Mouse (Mus musculus) c-Kit-positive CD71-positive TER-119-positive erythroid progenitor cells, embryonic 14.5 days (primary cell): ENCODE results near the gene 9430097D07Rik.

Source experiments
- DNase-seq: peaks from one replicate; pipeline ENCODE4 v3.0.0-alpha.2; 2013; ENCODE audit warnings: low spot score

9430097D07Rik gene

DNA sequence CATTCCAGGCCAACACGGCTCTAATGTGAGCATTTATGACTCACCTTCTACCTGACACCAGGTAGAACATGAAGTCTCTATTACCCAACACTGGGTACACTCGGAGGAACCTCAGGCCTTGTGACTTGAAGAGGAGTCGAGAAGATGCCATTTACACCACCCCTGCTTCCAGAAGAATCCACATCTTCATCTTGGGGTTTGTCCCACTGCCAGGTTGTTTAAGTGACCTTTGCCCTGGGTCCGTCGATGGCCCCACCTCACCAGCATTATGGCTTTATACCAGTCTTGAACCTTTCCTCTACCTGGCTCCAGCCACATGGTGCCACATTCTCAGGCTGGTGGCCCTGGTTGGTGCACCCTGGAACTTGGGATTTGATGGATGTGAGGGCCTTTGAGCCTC, 21.8 kb upstream of the 9430097D07Rik start:
- no peak for DNase-seq

DNA sequence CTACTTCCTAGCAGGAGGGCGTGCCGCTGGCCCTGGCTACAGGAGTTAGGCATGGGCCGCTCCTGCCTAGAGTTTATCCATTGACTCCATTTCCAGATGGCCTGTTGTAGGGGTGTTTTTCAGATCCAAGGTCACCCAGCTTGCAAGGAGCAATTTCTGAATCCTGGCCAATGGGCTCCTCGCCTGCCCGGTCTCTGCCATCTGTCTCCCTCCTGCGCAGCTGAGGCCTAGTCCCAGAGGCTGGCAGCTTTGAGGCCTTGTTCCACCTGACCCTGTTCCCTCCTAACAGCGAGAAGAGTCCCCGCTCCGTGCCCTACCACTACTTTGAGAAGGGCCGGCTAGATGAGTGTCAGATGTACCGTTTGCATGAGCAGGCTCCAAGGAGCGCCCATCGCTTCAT, 21.2 kb upstream of the 9430097D07Rik start:
- DNase-seq, result no peak

DNA sequence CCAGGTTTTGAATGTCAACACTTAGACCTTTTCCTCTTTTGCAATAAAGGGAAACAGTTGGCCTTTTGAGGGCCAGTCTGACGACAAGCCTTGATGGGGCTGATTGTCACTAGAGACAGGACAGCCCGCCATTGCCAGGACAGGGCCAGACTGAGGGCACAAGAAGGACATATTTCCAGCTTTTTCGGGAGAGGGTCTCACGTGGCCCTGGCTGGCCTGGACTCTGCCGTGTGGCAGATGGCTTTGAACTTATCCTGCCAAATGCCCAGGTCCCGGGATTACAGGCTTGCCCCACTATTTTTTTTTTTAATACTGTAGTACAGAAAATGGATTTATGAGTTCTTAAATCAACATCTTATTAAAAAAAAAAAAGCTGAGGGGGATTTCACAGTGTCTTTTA, 15.8 kb upstream of the 9430097D07Rik start:
- no peak for DNase-seq

DNA sequence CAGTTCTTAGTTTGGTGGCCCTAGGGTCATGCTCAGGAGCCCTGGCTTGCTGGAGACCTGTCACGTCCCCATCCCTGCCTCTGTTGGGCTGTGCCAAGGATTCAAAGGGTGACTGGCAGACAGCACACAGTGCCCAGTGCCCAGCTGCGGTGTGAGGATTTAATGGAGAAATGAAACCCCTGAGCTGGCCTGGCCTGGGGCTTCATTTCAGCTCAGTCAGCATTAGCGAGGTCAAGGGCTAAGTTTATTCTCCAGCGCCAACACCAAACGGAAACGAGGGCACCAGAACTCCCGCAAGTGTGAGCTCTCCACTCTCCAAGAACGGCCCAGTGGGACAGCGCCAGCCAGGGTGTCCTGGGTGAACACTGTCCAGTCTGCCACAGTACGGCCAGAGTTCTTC, 14.7 kb upstream of the 9430097D07Rik start:
- DNase-seq, result no peak

DNA sequence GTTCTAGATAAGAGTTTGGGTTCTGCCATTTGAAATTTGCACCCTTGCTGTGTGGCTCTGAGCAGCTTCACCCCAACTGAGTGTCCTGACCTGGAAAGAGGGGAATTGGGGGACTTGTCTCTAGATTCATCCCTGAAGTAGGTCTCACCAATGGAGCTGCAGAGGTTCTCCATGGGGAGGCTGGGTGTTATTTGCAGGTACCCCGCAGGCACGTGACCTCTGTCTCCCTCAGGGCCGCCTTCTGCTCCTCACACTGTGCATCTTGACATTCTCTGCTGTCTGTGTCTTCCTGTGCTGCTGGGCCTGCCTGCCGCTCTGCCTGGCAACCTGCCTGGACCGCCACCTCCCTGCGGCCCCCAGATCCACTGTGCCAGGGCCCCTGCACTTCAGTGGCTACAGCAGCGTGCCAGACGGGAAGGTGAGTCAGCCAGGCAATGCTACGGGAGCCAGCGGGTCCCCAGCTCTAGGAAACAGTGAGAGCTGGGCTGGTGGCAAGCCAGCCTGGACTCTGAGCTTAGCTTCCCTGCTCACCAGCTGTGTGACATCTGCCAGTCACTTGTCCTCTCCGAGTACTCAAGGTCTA, 13.8 kb upstream of the 9430097D07Rik start:
- no peak for DNase-seq

DNA sequence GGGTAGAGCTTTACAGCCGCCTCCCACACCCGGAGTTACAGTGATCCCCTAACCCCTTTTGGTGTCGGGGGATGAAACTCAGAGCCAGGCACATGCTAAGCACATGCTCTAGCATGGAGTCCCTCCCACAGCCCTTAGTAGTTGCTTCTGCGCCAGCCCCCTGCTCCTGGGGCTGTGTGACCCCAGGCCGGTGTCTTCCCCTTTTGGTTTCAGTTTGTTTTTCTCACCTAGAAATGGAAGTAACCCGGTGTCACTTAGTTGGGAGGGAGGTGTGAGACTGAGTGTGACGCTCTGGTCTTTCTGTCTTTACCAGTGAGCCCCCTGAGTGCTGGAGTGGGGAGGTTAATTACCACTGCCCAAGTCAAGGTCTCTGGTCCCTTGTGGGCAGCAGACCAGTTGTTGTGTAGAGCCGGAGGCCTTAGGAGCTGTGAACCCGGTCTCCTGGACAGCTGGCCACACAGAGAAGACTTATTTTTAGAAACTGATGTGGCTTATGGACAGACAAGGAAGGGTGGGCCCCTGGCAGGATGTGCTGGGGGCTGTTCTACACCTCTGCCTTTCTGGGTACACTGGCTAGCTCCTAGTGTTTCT, 12.3 kb upstream of the 9430097D07Rik start:
- no peak for DNase-seq

DNA sequence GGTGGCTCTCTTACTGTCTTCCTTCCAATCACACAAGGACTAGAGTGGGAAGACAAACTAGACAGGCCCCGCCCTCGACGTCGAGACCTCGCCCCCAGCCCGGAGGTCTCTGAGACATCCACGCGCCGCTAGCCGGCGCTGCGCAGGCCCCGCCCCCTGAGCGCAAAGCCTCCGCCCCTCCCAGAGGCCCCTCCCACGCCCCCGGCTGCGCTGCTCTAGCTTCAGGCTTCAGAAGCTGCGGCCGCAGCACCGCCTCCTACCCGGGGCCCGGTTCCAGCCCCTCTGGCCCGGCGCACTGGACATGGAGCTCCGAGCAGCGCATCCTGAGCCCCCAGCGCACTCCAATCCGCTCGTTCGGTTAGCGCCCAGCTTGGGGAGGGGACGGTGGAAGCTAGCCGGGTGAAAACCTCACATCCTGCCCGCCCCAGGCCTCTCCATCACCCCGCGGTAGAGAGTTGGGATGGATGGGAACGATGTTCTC, 11.4 kb upstream of the 9430097D07Rik start, which contains the start of gene St6galnac4:
Gene St6galnac4, plus strand, starts transcription at position 225 of the 481 bp plus-strand sequence.
- peak; percentile 86 for DNase-seq

DNA sequence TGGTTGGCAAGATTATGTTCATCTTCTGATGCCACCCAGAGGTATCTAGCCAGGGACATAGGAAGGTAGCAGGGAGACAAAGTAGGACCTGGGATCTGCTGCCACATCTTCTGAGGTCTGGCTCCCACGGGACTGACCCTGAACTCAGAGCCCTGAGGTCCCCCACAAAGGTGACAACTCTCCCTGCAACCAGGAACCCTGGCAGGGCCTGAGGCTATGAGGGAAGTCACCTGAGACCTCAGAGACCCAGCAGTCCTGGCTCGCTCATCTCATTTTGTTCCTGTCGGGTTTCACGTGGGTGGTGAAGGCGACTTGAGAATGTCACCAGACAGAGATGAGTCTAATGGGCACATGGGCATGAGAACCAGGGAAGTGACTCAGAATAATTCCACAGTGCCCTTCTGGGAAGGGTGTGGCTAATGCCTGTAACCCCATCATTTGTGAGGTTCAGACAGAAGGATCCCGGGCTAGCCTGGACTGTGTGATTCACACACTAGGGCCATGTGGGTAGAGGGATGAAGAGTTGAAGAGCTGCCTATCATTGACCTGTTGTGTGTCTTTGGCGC, 9.7 kb upstream of the 9430097D07Rik start:
- DNase-seq, result no peak

DNA sequence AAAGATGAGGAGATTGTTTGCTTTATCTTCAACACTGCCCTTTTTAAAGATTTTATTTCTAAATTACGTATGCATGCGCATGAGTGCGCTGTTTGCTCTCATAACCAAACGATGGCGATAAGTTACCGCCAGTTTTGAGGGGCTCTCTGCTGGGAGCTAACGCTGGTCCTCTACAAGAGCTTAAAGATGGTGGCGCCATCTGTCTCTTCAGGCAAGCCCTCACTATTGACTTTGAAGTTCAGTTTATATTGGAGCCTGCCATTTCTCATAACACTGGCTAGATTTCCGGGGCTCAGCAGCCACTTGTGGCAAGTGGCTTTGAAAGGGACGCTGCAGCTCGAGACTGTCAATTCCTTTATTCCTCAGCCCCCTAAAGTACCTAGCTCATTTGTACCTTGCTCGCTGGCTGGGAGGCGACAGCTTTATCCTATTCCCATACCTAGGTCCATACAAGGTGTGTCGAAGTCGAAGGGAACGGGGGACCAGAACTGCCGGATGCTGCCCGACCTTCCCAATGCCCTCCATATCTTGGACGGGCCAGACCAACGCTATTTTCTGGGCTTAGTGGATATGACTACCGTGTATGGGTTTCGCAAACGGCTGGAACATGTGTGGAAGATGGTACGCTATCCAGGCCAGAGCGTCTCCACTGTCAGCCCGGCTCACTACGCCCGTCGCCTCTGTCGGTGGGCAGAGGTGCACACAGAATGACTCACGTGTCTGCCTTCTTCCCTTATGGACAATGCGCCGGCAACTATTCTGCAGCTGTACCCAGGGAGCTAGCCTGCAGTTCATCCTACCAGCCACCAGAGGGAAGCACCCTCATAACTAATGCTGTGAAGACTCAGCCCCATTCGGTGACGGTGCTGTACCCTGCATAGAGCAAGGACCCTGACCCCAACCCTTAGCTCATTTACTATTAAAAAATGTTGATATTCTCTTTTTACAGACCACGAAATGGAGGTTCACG, 7.6 kb upstream of the 9430097D07Rik start:
- peak; percentile 79 for DNase-seq

DNA sequence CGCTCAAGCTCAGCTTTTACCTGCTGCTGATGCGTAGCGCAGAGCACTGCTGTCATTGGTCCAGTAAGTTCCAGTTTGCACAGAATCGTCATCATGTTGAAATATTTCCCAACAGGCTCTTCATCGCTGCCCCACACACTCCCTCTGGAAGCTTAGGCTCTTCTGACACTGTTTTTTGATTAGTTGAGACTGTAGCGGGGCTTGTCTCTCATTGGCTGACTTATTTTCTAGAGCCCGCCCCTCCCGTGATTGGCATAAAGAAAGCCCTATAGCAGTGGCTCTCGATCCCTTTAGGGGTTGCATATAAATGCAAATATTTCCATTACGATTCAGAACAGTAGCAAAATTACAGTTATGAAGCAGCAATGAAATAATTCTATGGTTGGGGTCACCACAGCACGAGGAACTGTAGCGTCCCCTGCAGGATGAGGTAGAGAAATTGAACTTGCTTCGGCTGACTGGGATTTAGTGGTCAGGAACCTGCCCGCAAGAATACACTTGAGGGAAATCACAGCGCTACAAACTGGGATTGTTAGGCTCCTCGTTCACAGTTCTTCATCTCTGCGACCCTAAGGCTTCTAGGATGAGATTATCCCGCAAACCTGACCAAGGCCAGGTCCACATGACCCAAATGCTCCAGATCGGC, 6.1 kb upstream of the 9430097D07Rik start:
- no peak for DNase-seq

DNA sequence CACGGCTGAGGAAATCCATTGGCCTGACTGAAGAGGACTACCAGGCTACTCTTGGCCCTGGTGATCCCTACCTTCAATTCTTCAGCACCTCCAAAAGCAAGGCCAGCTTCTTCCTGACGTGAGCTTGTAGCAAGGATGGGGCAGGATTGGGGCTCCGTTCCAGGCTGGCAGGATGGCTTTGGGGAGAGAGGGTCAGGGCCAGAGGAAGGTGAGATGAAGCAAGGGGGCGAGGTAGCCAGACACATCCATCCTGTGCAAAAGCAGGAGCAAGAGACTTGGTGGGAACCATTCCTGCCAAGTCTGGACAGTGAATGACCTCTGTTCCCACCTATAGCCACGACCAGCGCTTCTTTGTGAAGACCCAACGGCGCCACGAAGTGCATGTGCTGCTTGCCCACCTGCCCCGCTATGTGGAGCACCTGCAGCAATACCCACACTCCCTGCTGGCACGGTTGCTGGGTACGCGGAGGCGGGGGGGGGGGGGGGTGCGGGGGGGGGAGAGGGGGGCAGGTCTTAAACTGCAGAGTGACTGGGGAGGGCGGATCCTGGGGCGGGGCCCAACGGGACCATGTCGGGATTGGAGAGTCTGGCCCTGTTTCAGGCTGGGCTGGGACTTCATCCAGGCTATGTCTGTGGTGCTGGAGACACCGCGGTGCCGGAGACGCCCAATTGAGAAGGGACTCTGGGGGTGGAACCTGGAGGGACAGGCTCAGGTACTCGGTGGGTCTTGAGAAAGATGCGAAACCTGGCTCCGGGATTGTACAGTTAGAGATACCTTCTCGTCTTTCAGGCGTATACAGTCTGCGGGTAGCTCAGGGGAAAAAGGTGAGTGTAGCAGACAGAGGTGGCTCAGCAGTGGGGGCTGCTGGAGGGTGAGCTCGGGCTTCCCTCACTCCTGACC, 2.9 kb upstream of the 9430097D07Rik start:
- no peak for DNase-seq

DNA sequence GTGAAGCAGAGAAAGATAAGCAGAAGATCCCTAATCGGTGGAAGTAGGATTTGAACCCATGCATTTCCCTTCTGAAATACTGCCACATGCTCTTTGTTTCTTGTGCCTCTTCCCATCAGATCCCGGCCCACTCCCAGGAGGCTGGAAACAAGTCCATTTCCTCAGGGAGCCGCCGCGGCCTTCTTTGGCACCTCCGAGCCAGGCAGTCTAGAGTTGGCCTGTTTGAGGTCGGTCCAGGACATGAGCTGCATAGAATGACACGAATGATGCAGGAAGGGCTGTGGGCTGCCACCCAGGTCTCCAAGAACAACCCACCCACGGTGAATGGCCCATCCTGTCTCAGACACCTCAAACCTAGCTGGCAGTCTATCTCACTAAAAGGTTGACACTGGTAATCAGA, 1.0 kb upstream of the 9430097D07Rik start:
- no peak for DNase-seq

DNA sequence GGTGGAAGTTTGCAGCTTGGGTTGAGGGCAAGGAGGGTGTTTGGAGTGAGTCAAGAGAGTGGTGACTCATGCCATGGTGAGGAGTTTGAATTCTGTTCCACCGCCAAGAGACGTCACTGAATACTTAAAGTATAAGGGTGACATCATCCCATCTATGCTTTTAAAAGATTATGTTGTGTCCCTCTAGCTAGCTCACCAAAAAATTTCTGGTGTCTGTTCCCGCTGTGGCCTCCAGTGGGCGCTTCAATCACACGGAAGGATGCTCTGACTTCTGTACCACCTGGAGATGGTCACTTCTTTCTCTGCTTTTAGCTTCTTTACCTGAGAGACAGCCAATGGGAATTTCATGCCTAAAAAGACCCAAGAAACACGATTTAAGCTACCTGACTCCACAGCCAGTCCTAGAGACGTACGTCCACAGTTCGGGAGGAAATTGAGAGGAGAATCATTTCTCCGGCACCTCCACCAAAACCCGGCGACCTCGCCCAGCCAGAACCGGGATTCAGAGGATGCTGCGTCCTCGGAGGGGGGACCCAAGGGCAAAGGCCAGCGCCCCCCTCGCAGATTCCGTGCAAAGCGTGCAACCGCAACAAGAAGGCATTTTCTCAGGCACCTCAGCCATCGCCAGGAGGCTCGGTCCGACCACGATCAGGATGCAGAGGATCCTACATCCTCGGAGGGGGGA, 441 bp downstream of the 9430097D07Rik start:
- peak; percentile 59 for DNase-seq

DNA sequence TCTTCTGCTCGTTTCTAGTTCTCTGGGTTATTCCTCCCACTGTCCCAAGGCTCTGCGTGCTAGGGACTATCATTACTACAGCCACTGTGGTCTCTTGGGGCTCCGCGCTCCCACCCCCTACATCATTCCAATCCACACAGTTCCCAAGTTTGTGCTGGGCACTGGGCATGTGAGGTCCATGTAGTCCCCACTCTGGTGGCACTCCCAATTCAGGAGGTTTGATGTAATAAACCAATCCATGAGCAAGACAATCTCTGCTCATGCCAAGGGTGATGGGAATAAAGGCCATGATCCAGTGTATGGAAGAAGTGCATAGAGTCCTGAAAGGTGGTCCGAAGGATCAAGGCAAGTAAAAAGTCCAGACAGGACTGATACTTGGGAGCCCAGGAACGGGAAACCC, 987 bp downstream of the 9430097D07Rik start, which contains the start of gene Pip5kl1:
Gene Pip5kl1, plus strand, starts transcription at position 301 of the 400 bp plus-strand sequence.
- no peak for DNase-seq

DNA sequence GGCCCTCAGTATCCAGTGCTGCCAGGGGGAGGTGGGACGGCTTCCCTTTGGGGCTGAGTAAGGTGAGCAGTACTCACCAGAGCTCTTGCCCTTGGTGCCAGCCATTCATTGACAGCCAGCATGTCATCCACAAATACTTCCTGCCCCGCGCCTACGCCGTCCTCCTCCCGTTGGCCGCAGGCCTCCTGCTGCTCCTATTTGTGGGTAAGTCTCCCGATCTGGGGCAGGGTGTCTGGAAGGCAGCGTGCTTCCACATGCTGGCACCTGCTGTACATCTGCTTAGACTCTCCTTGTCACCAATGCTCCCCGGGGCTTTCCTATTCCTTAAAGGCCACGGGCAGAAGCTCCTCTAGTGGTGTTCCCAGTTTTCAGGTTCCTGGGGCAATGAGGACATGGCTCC, 3.3 kb downstream of the 9430097D07Rik start:
- no peak for DNase-seq

DNA sequence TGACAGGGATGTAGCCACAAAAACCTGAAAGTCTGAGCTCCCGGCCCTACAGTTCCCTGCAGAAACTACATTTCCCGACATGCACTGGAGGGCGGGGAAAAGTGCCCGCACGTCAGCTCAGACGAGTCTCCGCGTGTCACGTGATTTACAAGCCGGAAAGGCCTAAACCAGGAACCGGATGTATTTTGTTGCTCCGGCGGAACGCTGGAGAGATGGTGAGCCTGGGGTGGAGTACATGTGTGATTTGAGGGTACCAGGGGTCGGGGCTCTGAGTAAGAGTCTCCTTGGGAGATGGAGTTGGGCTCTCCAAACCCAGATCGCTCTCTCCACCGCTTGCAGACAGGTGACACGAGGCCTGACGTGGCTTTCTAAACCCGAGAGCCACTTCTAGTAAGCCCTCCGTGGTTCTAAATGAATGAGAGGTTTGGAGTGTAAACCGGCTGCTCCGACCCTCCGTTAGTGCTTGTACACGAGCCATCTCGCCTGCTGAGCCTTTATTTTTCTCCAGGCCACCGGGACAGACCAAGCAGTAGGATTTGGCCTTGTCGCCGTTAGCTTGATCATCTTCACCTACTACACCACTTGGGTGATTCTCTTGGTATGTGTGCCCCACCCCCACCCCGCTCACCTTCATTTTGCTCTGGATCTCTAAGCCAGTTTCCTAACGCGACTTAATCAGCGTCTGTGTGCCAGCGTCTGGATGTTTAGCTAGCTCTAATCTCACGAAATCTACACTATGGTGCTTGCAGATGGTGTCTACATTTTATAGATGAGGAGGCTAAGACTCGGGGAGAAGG, 4.6 kb downstream of the 9430097D07Rik start, which contains the start of gene Dpm2:
Gene Dpm2, plus strand, starts transcription at position 161 of the 797 bp plus-strand sequence.
- peak; percentile 87 for DNase-seq

DNA sequence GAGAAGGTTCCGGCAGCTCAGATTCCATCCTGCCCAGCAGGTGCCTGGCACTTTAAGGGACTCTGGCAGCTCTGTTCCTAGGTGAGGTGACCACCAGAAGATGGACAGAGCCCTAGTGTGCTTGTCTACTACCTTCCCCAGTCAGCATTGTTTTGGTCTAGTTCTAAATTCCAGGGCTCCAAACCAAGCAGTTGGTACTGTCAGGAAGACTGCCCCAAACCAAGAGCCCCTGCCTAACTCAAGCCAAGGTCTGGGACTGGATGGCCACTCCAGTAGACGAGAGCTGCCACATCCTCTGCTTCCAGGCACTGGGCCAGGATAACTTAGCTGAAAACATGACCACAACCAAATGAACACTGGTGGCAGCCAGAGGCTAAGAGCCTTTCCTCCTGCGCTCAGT, 6.5 kb downstream of the 9430097D07Rik start:
- no peak for DNase-seq

DNA sequence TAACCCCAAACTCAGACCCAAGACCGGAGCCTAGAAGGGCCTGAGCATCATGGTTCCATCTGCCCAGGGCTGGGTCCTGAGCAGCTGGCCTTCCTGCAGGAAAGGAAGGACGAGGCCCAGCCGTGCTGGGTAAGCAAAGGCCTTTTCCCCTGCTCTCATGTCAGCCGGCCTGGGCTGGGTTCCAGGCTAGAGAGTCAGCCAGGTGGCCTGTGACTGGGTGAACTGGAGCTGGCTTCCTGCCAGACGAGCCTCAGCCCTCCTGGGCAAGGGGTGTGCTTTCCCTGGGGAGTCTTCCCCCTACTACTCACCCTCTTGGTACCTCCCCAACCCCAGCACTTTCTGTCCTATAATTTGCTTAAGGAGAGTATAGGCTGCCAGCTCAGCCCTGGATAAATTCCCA, 7.3 kb downstream of the 9430097D07Rik start:
- DNase-seq, result no peak

DNA sequence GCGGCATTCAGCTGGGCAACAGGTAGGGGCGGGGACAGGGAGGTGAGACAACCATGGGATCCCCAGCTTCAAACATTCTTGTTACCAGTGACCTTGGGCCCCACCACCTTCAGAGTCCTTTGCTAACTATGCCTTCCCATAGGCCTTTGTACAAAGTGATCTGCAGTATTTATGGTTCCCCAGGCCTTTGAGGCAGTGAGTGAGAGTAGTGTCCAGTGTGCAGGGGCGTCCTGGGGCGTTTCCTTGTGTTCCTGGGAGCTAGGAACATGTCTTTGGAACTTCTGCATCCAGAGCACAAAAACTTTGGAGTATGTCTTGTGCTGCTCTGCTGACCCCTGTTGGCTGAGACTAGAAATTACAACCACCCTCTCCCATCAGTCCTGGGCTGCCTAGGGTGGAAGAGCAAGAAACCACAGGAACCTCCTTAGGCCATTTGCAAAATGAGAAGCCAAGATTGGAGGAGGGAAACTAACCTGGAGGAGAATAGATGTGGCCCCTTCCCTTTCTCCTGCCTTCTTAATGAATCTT, 8.9 kb downstream of the 9430097D07Rik start:
- DNase-seq, result peak; percentile 65
